Mouse (Mus musculus) MEL (cell line): Measurements from ENCODE around the gene Gck. TPM values are rescaled to one million over a fixed set of nuclear protein-coding genes. Genes with fewer than 3 reads are reported as not detected.

Experiments used
- DNase-seq: peaks from one replicate; pipeline ENCODE4 v3.0.0; 2011; ENCODE audit warnings: low read depth, low spot score
- H3K27ac ChIP-seq: 2 replicates; pipeline ENCODE4 v1.5.1; 2012; ENCODE audit warnings: low read depth, mild to moderate bottlenecking, control low read depth, low read length, moderate library complexity; ENCODE audit not compliant: control insufficient read depth
- H3K27me3 ChIP-seq, 2 experiments: fragments of 150-350 bp in 1 of 2; sonication (generic) in 1 of 2; 2 replicates each; pipeline ENCODE4 v1.6.1; 2012; ENCODE audit warnings: low read length in 2 of 2, mild to moderate bottlenecking in 2 of 2, improper control_type of control experiment in 1 of 2, moderate library complexity in 1 of 2; ENCODE audit not compliant: insufficient read depth in 2 of 2, control insufficient read depth in 1 of 2
- H3K36me3 ChIP-seq, 2 experiments: 2 replicates each; pipeline ENCODE4 v1.6.1; 2012 to 2014; ENCODE audit warnings: low read length in 2 of 2, improper control_type of control experiment in 1 of 2, inconsistent platforms in 1 of 2, mild to moderate bottlenecking in 1 of 2; ENCODE audit not compliant: insufficient read depth in 2 of 2, control insufficient read depth in 1 of 2
- H3K4me1 ChIP-seq, 2 experiments: fragments of 150-350 bp in 1 of 2; sonication (generic) in 1 of 2; 2 replicates each; pipeline ENCODE4 v1.6.1; 2012; ENCODE audit warnings: low read length in 2 of 2, improper control_type of control experiment in 1 of 2, mild to moderate bottlenecking in 1 of 2; ENCODE audit not compliant: insufficient read depth in 2 of 2, control insufficient read depth in 1 of 2
- H3K4me3 ChIP-seq, 2 experiments: fragments of 150-350 bp in 1 of 2; sonication (generic) in 1 of 2; 2 replicates each; pipeline ENCODE4 v1.5.1; 2012; ENCODE audit warnings: low read depth in 2 of 2, low read length in 2 of 2, mild to moderate bottlenecking in 2 of 2, moderate library complexity in 2 of 2, control low read depth in 1 of 2, improper control_type of control experiment in 1 of 2; ENCODE audit not compliant: control insufficient read depth in 1 of 2, insufficient read depth in 1 of 2
- H3K79me2 ChIP-seq: 2 replicates; pipeline ENCODE4 v1.6.1; 2012; ENCODE audit warnings: mild to moderate bottlenecking, low read length, moderate library complexity; ENCODE audit not compliant: control insufficient read depth, poor library complexity, insufficient read depth
- H3K9ac ChIP-seq: 2 replicates; pipeline ENCODE4 v1.6.1; 2012; ENCODE audit warnings: low read depth, mild to moderate bottlenecking, control low read depth, low read length, moderate library complexity; ENCODE audit not compliant: control insufficient read depth, poor library complexity, severe bottlenecking
- H3K9me3 ChIP-seq: fragments of 150-350 bp; sonication (generic); replicated peaks from 2 replicates; pipeline ENCODE4 v1.6.1; 2012; ENCODE audit warnings: mild to moderate bottlenecking, low read length, improper control_type of control experiment, moderate library complexity; ENCODE audit not compliant: insufficient read depth
- BHLHE40 ChIP-seq: IDR thresholded peaks from 2 replicates; pipeline ENCODE4 v1.6.1; 2012; ENCODE audit warnings: low read depth, mild to moderate bottlenecking, inconsistent platforms, low read length, improper control_type of control experiment, borderline replicate concordance
- ELF1 ChIP-seq: IDR thresholded peaks from 2 replicates; pipeline ENCODE4 v1.6.1; 2014; ENCODE audit warnings: low read depth, mild to moderate bottlenecking, inconsistent platforms, low read length, improper control_type of control experiment, moderate library complexity
- EP300 ChIP-seq, 2 experiments: IDR thresholded peaks; 2 replicates each; pipeline ENCODE4 v1.6.1; 2011; ENCODE audit warnings: improper control_type of control experiment in 2 of 2, low read length in 2 of 2, low read depth in 1 of 2, mild to moderate bottlenecking in 1 of 2
- GABPA ChIP-seq: IDR thresholded peaks from 2 replicates; pipeline ENCODE4 v1.6.1; 2012; ENCODE audit warnings: low read depth, mild to moderate bottlenecking, inconsistent platforms, low read length, improper control_type of control experiment, moderate library complexity
- GATA1 ChIP-seq: IDR thresholded peaks from 2 replicates; pipeline ENCODE4 v1.6.1; 2011; ENCODE audit warnings: low read depth, low read length, improper control_type of control experiment
- MAFK ChIP-seq: IDR thresholded peaks from 2 replicates; pipeline ENCODE4 v1.6.1; 2011; ENCODE audit warnings: low read depth, mild to moderate bottlenecking, low read length, improper control_type of control experiment, borderline replicate concordance
- MAZ ChIP-seq: IDR thresholded peaks from 2 replicates; pipeline ENCODE4 v1.6.1; 2012; ENCODE audit warnings: low read depth, mild to moderate bottlenecking, inconsistent platforms, low read length, improper control_type of control experiment
- MYC ChIP-seq: IDR thresholded peaks from 2 replicates; pipeline ENCODE4 v1.6.1; 2011; ENCODE audit warnings: low read depth, mild to moderate bottlenecking, low read length, improper control_type of control experiment, moderate library complexity
- NELFE ChIP-seq: IDR thresholded peaks from 2 replicates; pipeline ENCODE4 v1.6.1; 2011; ENCODE audit warnings: low read depth, low read length, improper control_type of control experiment
- POLR2A ChIP-seq, 2 experiments: IDR thresholded peaks; 2 replicates each; pipeline ENCODE4 v1.6.1; 2011 to 2012; ENCODE audit warnings: low read length in 2 of 2, mild to moderate bottlenecking in 2 of 2, control low read depth in 1 of 2, improper control_type of control experiment in 1 of 2, low read depth in 1 of 2, moderate library complexity in 1 of 2; ENCODE audit not compliant: control insufficient read depth in 1 of 2, insufficient read depth in 1 of 2, poor library complexity in 1 of 2
- RCOR1 ChIP-seq: IDR thresholded peaks from 2 replicates; pipeline ENCODE4 v1.6.1; 2012; ENCODE audit warnings: low read depth, mild to moderate bottlenecking, inconsistent platforms, low read length, improper control_type of control experiment
- SIN3A ChIP-seq: IDR thresholded peaks from 2 replicates; pipeline ENCODE4 v1.6.1; 2012; ENCODE audit warnings: low read length, improper control_type of control experiment, inconsistent platforms
- TCF12 ChIP-seq: IDR thresholded peaks from 2 replicates; pipeline ENCODE4 v1.6.1; 2014; ENCODE audit warnings: low read depth, mild to moderate bottlenecking, inconsistent platforms, low read length, improper control_type of control experiment, moderate library complexity
- UBTF ChIP-seq: IDR thresholded peaks from 2 replicates; pipeline ENCODE4 v1.6.1; 2012; ENCODE audit warnings: low read depth, mild to moderate bottlenecking, inconsistent platforms, low read length, improper control_type of control experiment, moderate library complexity, borderline replicate concordance; ENCODE audit not compliant: insufficient read depth
- USF1 ChIP-seq: IDR thresholded peaks from 2 replicates; pipeline ENCODE4 v1.6.1; 2014; ENCODE audit warnings: low read depth, mild to moderate bottlenecking, inconsistent platforms, low read length, improper control_type of control experiment, moderate library complexity
- ZKSCAN1 ChIP-seq: IDR thresholded peaks from 2 replicates; pipeline ENCODE4 v1.6.1; 2012; ENCODE audit warnings: low read depth, mild to moderate bottlenecking, inconsistent platforms, low read length, improper control_type of control experiment, moderate library complexity
- ZMIZ1 ChIP-seq: IDR thresholded peaks from 2 replicates; pipeline ENCODE4 v1.6.1; 2012; ENCODE audit warnings: low read depth, mild to moderate bottlenecking, inconsistent platforms, low read length, improper control_type of control experiment, moderate library complexity
- ZNF384 ChIP-seq: IDR thresholded peaks from 2 replicates; pipeline ENCODE4 v1.6.1; 2012; ENCODE audit warnings: low read depth, mild to moderate bottlenecking, inconsistent platforms, low read length, improper control_type of control experiment
- polyA plus RNA-seq, 2 experiments: library from polyadenylated mRNA; stranded (reverse) in 1 of 2; unstranded in 1 of 2; fragments of >175 nt in 1 of 2; fragments of >200 nt in 1 of 2; gene quantifications; 2 replicates each; pipeline versions ENCODE4 v1.2.1 to v1.2.4; 2012; ENCODE audit warnings: low replicate concordance in 2 of 2, low read depth in 1 of 2; ENCODE audit not compliant: insufficient read length in 2 of 2, insufficient read depth in 1 of 2, missing spikeins in 1 of 2
- total RNA-seq: library from RNA; depleted of rRNA; stranded (reverse); fragments of 300-350 nt; gene quantifications from 2 replicates; pipeline ENCODE4 v1.2.3, GENCODE M21; 2012

Gck gene
- total and polyA plus RNA-seq, 3 experiments: not detected

DNA sequence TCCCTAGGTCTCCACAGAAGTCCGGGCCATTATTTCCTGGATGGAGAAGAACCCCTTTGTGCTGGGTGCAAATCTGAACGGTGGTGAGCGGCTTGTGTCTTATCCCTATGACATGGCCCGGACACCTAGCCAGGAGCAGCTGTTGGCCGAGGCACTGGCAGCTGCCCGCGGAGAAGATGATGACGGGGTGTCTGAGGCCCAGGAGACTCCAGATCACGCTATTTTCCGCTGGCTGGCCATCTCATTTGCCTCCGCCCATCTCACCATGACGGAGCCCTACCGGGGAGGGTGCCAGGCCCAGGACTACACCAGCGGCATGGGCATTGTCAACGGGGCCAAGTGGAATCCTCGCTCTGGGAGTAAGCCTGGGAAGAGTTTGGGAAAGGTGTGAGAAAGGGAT, 79.8 kb downstream of the Gck start:
- Histone ChIP-seq H3K4me3 (no peak overlapping the region), H3K9ac (no peak overlapping the region), H3K9me3 (no peaks in the 10 kb centered on the region), H3K27ac (no peak overlapping the region), H3K79me2 (no peaks in the 10 kb centered on the region), H3K36me3 (no peaks in the 10 kb centered on the region; a peak in 1 of 4 replicates), H3K4me1 (no peaks in the 10 kb centered on the region), H3K27me3 (no peaks in the 10 kb centered on the region)
- no peak for DNase-seq
- TF ChIP-seq UBTF: no peak

DNA sequence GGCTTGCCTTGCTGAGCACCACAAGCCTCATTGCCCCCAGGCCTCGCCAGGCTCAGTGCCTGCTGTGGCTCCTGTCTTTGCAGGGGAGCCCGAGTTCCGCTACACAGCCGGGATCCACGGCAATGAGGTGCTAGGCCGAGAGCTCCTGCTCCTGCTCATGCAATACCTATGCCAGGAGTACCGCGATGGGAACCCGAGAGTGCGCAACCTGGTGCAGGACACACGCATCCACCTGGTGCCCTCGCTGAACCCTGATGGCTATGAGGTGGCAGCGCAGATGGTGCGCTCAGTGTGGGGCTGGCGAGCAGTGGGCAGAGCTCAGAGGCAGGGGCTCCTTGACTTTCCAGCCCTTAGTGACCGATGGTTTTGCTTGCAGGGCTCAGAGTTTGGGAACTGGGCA, 80.5 kb downstream of the Gck start:
- Histone ChIP-seq H3K4me1 (no peaks in the 10 kb centered on the region), H3K27me3 (no peaks in the 10 kb centered on the region), H3K4me3 (no peak overlapping the region), H3K79me2 (no peaks in the 10 kb centered on the region), H3K9me3 (no peaks in the 10 kb centered on the region), H3K36me3 (no peaks in the 10 kb centered on the region; a peak in 1 of 4 replicates), H3K9ac (no peak overlapping the region), H3K27ac (no peak overlapping the region)
- DNase-seq: no peak
- TF ChIP-seq TCF12 (no peak), EP300 (IDR thresholded peaks at IDR 0.05; ENCODE audit: low read depth in 1 of 2, low read length in 2 of 2) (no peak), GATA1 (no peak), ZNF384 (no peak), RCOR1 (no peak), POLR2A (IDR thresholded peaks at IDR 0.05; ENCODE audit: control insufficient read depth in 1 of 2, insufficient read depth in 1 of 2, low read depth in 1 of 2, low read length in 2 of 2, poor library complexity in 1 of 2) (no peak), ZKSCAN1 (no peak), BHLHE40 (no peak), MYC (no peak), ZMIZ1 (no peak), ELF1 (no peak), GABPA (no peak), MAFK (no peak), USF1 (no peak), NELFE (no peak), SIN3A (no peak), MAZ (no peak)
